Mouse (Mus musculus): ENCODE measurements around the gene Taok3. TPM values are rescaled to one million over a fixed set of nuclear protein-coding genes. Genes with fewer than 3 reads are reported as not detected.

Gene Taok3
- polyA plus RNA-seq, 1 experiment = 6.6 TPM

- H3K27me3 ChIP-seq (ENCODE audit: control insufficient read depth, insufficient read depth, insufficient read length) = no peaks in the 10 kb centered on the region
- H3K4me3 ChIP-seq (ENCODE audit: insufficient read depth, poor library complexity, severe bottlenecking) = peak overlapping the region; percentile 63
- peaks cover 32% of the 10 kb centered on the region for H3K36me3 ChIP-seq (ENCODE audit: control insufficient read depth, insufficient read depth)
- H3K79me3 ChIP-seq (ENCODE audit: low read depth) = peaks cover 30% of the 10 kb centered on the region
- H3K79me2 ChIP-seq (ENCODE audit: control insufficient read depth, insufficient read depth) = peaks cover 37% of the 10 kb centered on the region
- H3ac ChIP-seq (ENCODE audit: control insufficient read depth, insufficient read length, low read depth) = peak overlapping the region; percentile 82
- TF ChIP-seq MYOD1 (IDR thresholded peaks at IDR 0.05; ENCODE audit: control insufficient read depth, insufficient read length, low read depth) (no peak), CEBPB (IDR thresholded peaks at IDR 0.05; ENCODE audit: low read depth) (no peak), FOSL1 (IDR thresholded peaks at IDR 0.05; ENCODE audit: insufficient read depth, low read length, poor library complexity, severe bottlenecking) (no peak), USF1 (IDR thresholded peaks at IDR 0.05; ENCODE audit: low read depth) (no peak), MAX (IDR thresholded peaks at IDR 0.05) (no peak), MYOG (IDR thresholded peaks at IDR 0.05; ENCODE audit: control insufficient read depth, extremely low read depth, insufficient read length) (no peak), CTCF (IDR thresholded peaks at IDR 0.05; ENCODE audit: control insufficient read depth, insufficient read depth, insufficient read length) (no peak)
Observed at GRCm38 (mm10) chr5:117286286-117286685, 166.4 kb downstream of the Taok3 start.

GRCm38 (mm10) chr5:117286831-117287822, 167.2 kb downstream of the Taok3 start, which contains the start of gene Pebp1:
TSS of gene Pebp1 (minus strand) at chr5:117287625.
- peaks cover 30% of the 10 kb centered on the region for H3K79me3 ChIP-seq (ENCODE audit: low read depth)
- H3K79me2 ChIP-seq (ENCODE audit: control insufficient read depth, insufficient read depth) = peaks cover 37% of the 10 kb centered on the region
- no peaks in the 10 kb centered on the region for H3K27me3 ChIP-seq (ENCODE audit: control insufficient read depth, insufficient read depth, insufficient read length)
- H3K36me3 ChIP-seq (ENCODE audit: control insufficient read depth, insufficient read depth) = peaks cover 24% of the 10 kb centered on the region
- H3K4me3 ChIP-seq (ENCODE audit: insufficient read depth, poor library complexity, severe bottlenecking) = peak within 1 kb of the TSS; percentile 63
- peak within 1 kb of the TSS; percentile 82 for H3ac ChIP-seq (ENCODE audit: control insufficient read depth, insufficient read length, low read depth)
- TF ChIP-seq USF1 (IDR thresholded peaks at IDR 0.05; ENCODE audit: low read depth) (no peak), MYOG (IDR thresholded peaks at IDR 0.05; ENCODE audit: control insufficient read depth, extremely low read depth, insufficient read length) (no peak), CEBPB (IDR thresholded peaks at IDR 0.05; ENCODE audit: low read depth) (no peak), MAX (IDR thresholded peaks at IDR 0.05) (peak; percentile 92)

DNA sequence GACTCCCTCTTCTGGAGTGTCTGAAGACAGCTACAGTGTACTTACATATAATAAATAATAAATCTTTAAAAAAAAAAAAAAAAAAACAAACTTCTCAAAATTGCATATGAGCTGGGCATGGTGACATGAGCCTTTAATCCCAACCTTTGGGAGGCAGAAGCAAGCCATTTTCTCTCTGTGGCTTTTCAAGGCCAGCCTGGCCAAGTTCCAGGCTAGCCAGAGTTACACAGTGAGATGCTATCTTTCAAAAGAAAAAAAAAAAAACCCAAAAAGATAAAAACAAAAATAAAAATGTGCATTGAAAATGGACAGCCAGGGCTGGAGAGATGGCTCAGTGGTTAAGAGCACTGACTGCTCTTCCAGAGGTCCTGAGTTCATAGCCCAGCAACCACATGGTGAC, 169.7 kb downstream of the Taok3 start:
- no peaks in the 10 kb centered on the region for H3K27me3 ChIP-seq (ENCODE audit: control insufficient read depth, insufficient read depth, insufficient read length)
- TF ChIP-seq MYOG (IDR thresholded peaks at IDR 0.05; ENCODE audit: control insufficient read depth, extremely low read depth, insufficient read length) (no peak), USF1 (IDR thresholded peaks at IDR 0.05; ENCODE audit: low read depth) (no peak), CTCF (IDR thresholded peaks at IDR 0.05; ENCODE audit: control insufficient read depth, insufficient read depth, insufficient read length) (no peak), CEBPB (IDR thresholded peaks at IDR 0.05; ENCODE audit: low read depth) (no peak), MAX (IDR thresholded peaks at IDR 0.05) (no peak), MYOD1 (IDR thresholded peaks at IDR 0.05; ENCODE audit: control insufficient read depth, insufficient read length, low read depth) (no peak), FOSL1 (IDR thresholded peaks at IDR 0.05; ENCODE audit: insufficient read depth, low read length, poor library complexity, severe bottlenecking) (no peak)
- peaks cover 27% of the 10 kb centered on the region for H3K79me2 ChIP-seq (ENCODE audit: control insufficient read depth, insufficient read depth)

GRCm38 (mm10) chr5:117290081-117290480, 170.2 kb downstream of the Taok3 start:
- Histone ChIP-seq H3K27me3 (ENCODE audit: control insufficient read depth, insufficient read depth, insufficient read length) (no peaks in the 10 kb centered on the region), H3K79me2 (ENCODE audit: control insufficient read depth, insufficient read depth) (peaks cover 23% of the 10 kb centered on the region), H3K36me3 (ENCODE audit: control insufficient read depth, insufficient read depth) (peaks cover 4% of the 10 kb centered on the region), H3K4me3 (ENCODE audit: insufficient read depth, poor library complexity, severe bottlenecking) (no peak overlapping the region), H3ac (ENCODE audit: control insufficient read depth, insufficient read length, low read depth) (no peak overlapping the region), H3K79me3 (ENCODE audit: low read depth) (peaks cover 20% of the 10 kb centered on the region)
- no peak for TF ChIP-seq MYOD1 (IDR thresholded peaks at IDR 0.05; ENCODE audit: control insufficient read depth, insufficient read length, low read depth)
- TF ChIP-seq MYOG (IDR thresholded peaks at IDR 0.05; ENCODE audit: control insufficient read depth, extremely low read depth, insufficient read length) = no peak
- no peak for TF ChIP-seq USF1 (IDR thresholded peaks at IDR 0.05; ENCODE audit: low read depth)
- TF ChIP-seq FOSL1 (IDR thresholded peaks at IDR 0.05; ENCODE audit: insufficient read depth, low read length, poor library complexity, severe bottlenecking) = no peak
- no peak for TF ChIP-seq CTCF (IDR thresholded peaks at IDR 0.05; ENCODE audit: control insufficient read depth, insufficient read depth, insufficient read length)
- TF ChIP-seq CEBPB (IDR thresholded peaks at IDR 0.05; ENCODE audit: low read depth) = no peak
- TF ChIP-seq MAX (IDR thresholded peaks at IDR 0.05) = no peak

More for the DNA sequence above, 169.7 kb downstream of the Taok3 start:
- Histone ChIP-seq H3K79me3 (ENCODE audit: low read depth) (peaks cover 24% of the 10 kb centered on the region), H3ac (ENCODE audit: control insufficient read depth, insufficient read length, low read depth) (no peak overlapping the region), H3K4me3 (ENCODE audit: insufficient read depth, poor library complexity, severe bottlenecking) (no peak overlapping the region), H3K36me3 (ENCODE audit: control insufficient read depth, insufficient read depth) (peaks cover 8% of the 10 kb centered on the region)

GRCm38 (mm10) chr5:117291312-117291711, 171.4 kb downstream of the Taok3 start:
- Histone ChIP-seq H3K79me3 (ENCODE audit: low read depth) (peaks cover 9% of the 10 kb centered on the region), H3K79me2 (ENCODE audit: control insufficient read depth, insufficient read depth) (peaks cover 10% of the 10 kb centered on the region), H3K36me3 (ENCODE audit: control insufficient read depth, insufficient read depth) (no peaks in the 10 kb centered on the region), H3K27me3 (ENCODE audit: control insufficient read depth, insufficient read depth, insufficient read length) (no peaks in the 10 kb centered on the region), H3ac (ENCODE audit: control insufficient read depth, insufficient read length, low read depth) (no peak overlapping the region), H3K4me3 (ENCODE audit: insufficient read depth, poor library complexity, severe bottlenecking) (no peak overlapping the region)
- TF ChIP-seq MYOD1 (IDR thresholded peaks at IDR 0.05; ENCODE audit: control insufficient read depth, insufficient read length, low read depth) (no peak), MAX (IDR thresholded peaks at IDR 0.05) (no peak), CTCF (IDR thresholded peaks at IDR 0.05; ENCODE audit: control insufficient read depth, insufficient read depth, insufficient read length) (no peak), CEBPB (IDR thresholded peaks at IDR 0.05; ENCODE audit: low read depth) (no peak), MYOG (IDR thresholded peaks at IDR 0.05; ENCODE audit: control insufficient read depth, extremely low read depth, insufficient read length) (no peak), FOSL1 (IDR thresholded peaks at IDR 0.05; ENCODE audit: insufficient read depth, low read length, poor library complexity, severe bottlenecking) (no peak), USF1 (IDR thresholded peaks at IDR 0.05; ENCODE audit: low read depth) (no peak)
